Mouse (Mus musculus) C2C12 (cell line): ENCODE measurements around the gene Gm48552.

Experiments used
- CTCF ChIP-seq: IDR thresholded peaks from one replicate; pipeline ENCODE4 v1.5.1; 2011; ENCODE audit not compliant: control insufficient read depth, insufficient read depth, insufficient read length
- FOSL1 ChIP-seq: IDR thresholded peaks from one replicate; pipeline ENCODE4 v1.8.0; 2011; ENCODE audit warnings: mild to moderate bottlenecking, low read length; ENCODE audit not compliant: poor library complexity, insufficient read depth, severe bottlenecking
- MAX ChIP-seq: IDR thresholded peaks from one replicate; pipeline ENCODE4 v1.6.1; 2011; ENCODE audit warnings: mild to moderate bottlenecking, control low read depth
- MYOD1 ChIP-seq: IDR thresholded peaks from one replicate; pipeline ENCODE4 v1.6.1; 2011; ENCODE audit warnings: low read depth; ENCODE audit not compliant: control insufficient read depth, insufficient read length
- MYOG ChIP-seq: IDR thresholded peaks from one replicate; pipeline ENCODE4 v1.6.1; 2011; ENCODE audit not compliant: control insufficient read depth, insufficient read length; ENCODE audit errors: extremely low read depth
- USF1 ChIP-seq: IDR thresholded peaks from one replicate; pipeline ENCODE4 v1.6.1; 2011; ENCODE audit warnings: low read depth, mild to moderate bottlenecking, control low read depth, moderate library complexity

DNA sequence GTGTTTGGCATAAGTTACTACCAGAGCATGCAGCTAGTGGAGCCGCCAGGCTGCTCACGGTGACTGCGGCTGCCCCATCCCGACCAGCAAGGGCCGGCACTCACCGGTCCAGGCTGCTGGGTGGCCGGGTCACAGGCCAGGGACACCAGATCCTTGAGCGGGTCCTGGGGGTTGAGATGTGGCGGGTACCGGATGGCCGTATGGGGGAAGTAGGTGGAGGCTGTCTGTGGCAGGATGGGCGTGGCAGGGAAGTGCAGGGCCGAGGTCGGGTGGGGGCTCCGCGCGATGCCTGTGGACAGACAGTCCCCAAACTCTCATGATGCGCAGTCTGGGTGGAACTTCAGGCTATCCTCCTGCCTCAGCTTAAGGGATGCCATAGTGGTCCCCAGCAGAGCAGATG, 15.9 kb downstream of the Gm48552 start:
- TF ChIP-seq USF1 = no peak
- no peak for TF ChIP-seq CTCF
- no peak for TF ChIP-seq MYOG
- TF ChIP-seq MAX = no peak
- TF ChIP-seq MYOD1 = no peak
- no peak for TF ChIP-seq FOSL1
